Comparison of ENCODE assay signal across 8 mouse cellular contexts in the genomic region with DNA sequence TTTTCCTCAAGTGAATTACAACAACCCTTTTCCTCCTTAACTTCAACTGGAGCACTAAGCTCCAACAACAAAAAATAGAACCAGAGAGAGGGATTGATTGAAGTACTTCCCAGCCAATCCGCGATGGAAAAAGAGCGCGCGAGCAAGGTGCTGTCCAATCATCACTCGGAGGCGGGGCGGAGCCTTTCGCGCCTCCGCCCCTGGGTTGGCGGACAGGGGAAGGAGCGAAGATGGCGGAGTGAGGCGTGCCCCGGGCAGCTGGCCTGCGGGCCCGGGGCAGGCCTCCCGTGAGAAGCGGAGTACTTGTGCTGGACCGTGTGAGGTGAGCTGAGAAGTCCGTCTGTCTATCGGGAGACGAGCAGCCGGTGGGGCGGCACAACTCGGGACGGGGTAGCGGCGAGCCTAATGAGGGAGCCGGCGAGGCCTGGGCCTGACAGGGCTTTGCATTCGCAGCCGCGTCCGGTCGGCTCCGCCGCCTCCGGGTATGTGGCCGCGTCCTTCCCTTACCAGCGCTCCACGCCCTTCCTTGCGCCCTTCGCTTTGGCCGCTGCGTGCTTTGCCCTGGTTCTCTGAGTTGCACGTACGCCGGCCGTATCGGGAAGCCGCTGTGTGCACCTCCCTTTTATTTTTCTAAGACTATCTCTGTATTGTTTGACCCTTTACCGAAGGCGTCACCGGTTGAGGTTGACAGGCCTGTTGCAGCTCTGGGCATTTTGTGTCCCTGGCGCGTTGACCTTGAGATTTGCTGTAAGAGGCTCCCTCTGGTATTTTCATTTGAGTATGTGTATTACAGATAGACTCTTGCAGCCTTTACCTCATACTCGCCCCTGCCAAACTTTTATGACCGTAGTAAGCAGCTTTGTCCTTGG. TPM values are rescaled to one million over a fixed set of nuclear protein-coding genes. Genes with fewer than 3 reads are reported as not detected.
DNase-seq lines count a peak whose midpoint lies in the region; ATAC-seq and TF ChIP-seq lines count a peak whose summit lies in the region.

No protein-coding gene starts in this region.

- WGBS in cerebellum, adult 2 months: under 1% methylated on average over 60 of the region's 61 CpGs
- WGBS in forebrain, postnatal 0 days: 2% methylated on average over 61 of the region's 61 CpGs
- WGBS in lung, embryonic 15.5 days: under 1% methylated on average over 61 of the region's 61 CpGs

- no peak for TF ChIP-seq RAD21 in MEL (IDR thresholded peaks at IDR 0.05; ENCODE audit: low read depth, low read length)

- DNase-seq in MEL (ENCODE audit: low read depth, low spot score): peak; percentile 97
- peak; percentile 98 for DNase-seq in cerebellum, adult 2 months
- peak; percentile 99 for DNase-seq in forebrain, postnatal 0 days
- peak; percentile 99 for DNase-seq in heart, postnatal 4 days
- DNase-seq in layer of hippocampus, adult 8-10 months (ENCODE audit: low spot score in 2 of 2): peak; percentile 95 to 98
- peak; percentile 93 for DNase-seq in ovary, adult 18-20 months (ENCODE audit: low spot score)
- peak; percentile 97 for DNase-seq in thymus, postnatal 0 days (ENCODE audit: low spot score)

- H3K4me2 ChIP-seq in forebrain, postnatal 0 days (ENCODE audit: low read depth): peak overlapping the region; percentile 63
- H3K4me2 ChIP-seq in lung, embryonic 15.5 days: peak overlapping the region; percentile 64

- peaks cover 17 to 26% of the 10 kb centered on the region in 2 experiments for H3K36me3 ChIP-seq in MEL (ENCODE audit: control insufficient read depth in 1 of 2, insufficient read depth in 2 of 2, low read length in 2 of 2)
- H3K36me3 ChIP-seq in forebrain, postnatal 0 days (ENCODE audit: insufficient read depth): peaks cover 16% of the 10 kb centered on the region
- H3K36me3 ChIP-seq in lung, embryonic 15.5 days: peaks cover 20% of the 10 kb centered on the region

- peaks cover 19% of the 10 kb centered on the region for H3K79me2 ChIP-seq in MEL (ENCODE audit: control insufficient read depth, insufficient read depth, low read length, poor library complexity)

- no peaks in the 10 kb centered on the region for H3K9me3 ChIP-seq in MEL (replicated peaks; ENCODE audit: insufficient read depth, low read length)
- H3K9me3 ChIP-seq in forebrain, postnatal 0 days (ENCODE audit: low read length): no peaks in the 10 kb centered on the region
- H3K9me3 ChIP-seq in lung, embryonic 15.5 days: no peaks in the 10 kb centered on the region

- no peak for TF ChIP-seq CTCF in MEL (IDR thresholded peaks at IDR 0.05 in 2 of 3, conservative IDR thresholded peaks at IDR 0.05 in 1 of 3; ENCODE audit: control insufficient read depth in 1 of 3, insufficient read depth in 1 of 3, low read depth in 2 of 3, low read length in 3 of 3, poor library complexity in 1 of 3, severe bottlenecking in 1 of 3)
- no peak for TF ChIP-seq CTCF in cerebellum, adult 2 months (IDR thresholded peaks at IDR 0.05; ENCODE audit: borderline replicate concordance, insufficient read depth, low read depth, low read length)
- no peak for TF ChIP-seq CTCF in forebrain, postnatal 0 days (IDR thresholded peaks at IDR 0.05; ENCODE audit: low read depth)

- no peak for TF ChIP-seq EP300 in MEL (IDR thresholded peaks at IDR 0.05; ENCODE audit: low read depth in 1 of 2, low read length in 2 of 2)

- H3K27ac ChIP-seq in MEL (ENCODE audit: control insufficient read depth, low read depth, low read length): peak overlapping the region; percentile 74
- peak overlapping the region; percentile 96 for H3K27ac ChIP-seq in cerebellum, adult 2 months (ENCODE audit: insufficient read depth, low read length)
- H3K27ac ChIP-seq in forebrain, postnatal 0 days (ENCODE audit: low read depth, low read length): peak overlapping the region; percentile 75
- peak overlapping the region; percentile 83 for H3K27ac ChIP-seq in lung, embryonic 15.5 days

- H3K27me3 ChIP-seq in MEL (ENCODE audit: control insufficient read depth in 1 of 2, insufficient read depth in 2 of 2, low read length in 2 of 2): no peaks in the 10 kb centered on the region
- H3K27me3 ChIP-seq in cerebellum, adult 2 months (ENCODE audit: control insufficient read depth, insufficient read depth, low read length): no peaks in the 10 kb centered on the region
- H3K27me3 ChIP-seq in forebrain, postnatal 0 days (ENCODE audit: insufficient read depth, low read length): no peaks in the 10 kb centered on the region
- H3K27me3 ChIP-seq in lung, embryonic 15.5 days: no peaks in the 10 kb centered on the region

- peak; percentile 80 to 90 for TF ChIP-seq POLR2A in MEL (IDR thresholded peaks at IDR 0.05; ENCODE audit: control insufficient read depth in 1 of 2, insufficient read depth in 1 of 2, low read depth in 1 of 2, low read length in 2 of 2, poor library complexity in 1 of 2)
- peak; percentile 84; the same call in 1 of the 2 replicates for TF ChIP-seq POLR2A in cerebellum, adult 2 months (IDR thresholded peaks at IDR 0.05; ENCODE audit: borderline replicate concordance, insufficient read depth, low read length)

- peak overlapping the region; percentile 93 for H3K9ac ChIP-seq in MEL (ENCODE audit: control insufficient read depth, low read depth, low read length, poor library complexity, severe bottlenecking)
- peak overlapping the region; percentile 94 for H3K9ac ChIP-seq in forebrain, postnatal 0 days
- H3K9ac ChIP-seq in lung, embryonic 15.5 days: peak overlapping the region; percentile 75

- H3K4me1 ChIP-seq in MEL (ENCODE audit: control insufficient read depth in 1 of 2, insufficient read depth in 2 of 2, low read length in 2 of 2): peaks cover 7 to 12% of the 10 kb centered on the region in 2 experiments
- peaks cover 16% of the 10 kb centered on the region for H3K4me1 ChIP-seq in cerebellum, adult 2 months (ENCODE audit: control insufficient read depth, insufficient read depth, low read length)
- H3K4me1 ChIP-seq in forebrain, postnatal 0 days (ENCODE audit: insufficient read depth): peaks cover 11% of the 10 kb centered on the region
- H3K4me1 ChIP-seq in lung, embryonic 15.5 days: peaks cover 15% of the 10 kb centered on the region

- peak overlapping the region; percentile 95 to 96 for H3K4me3 ChIP-seq in MEL (ENCODE audit: control insufficient read depth in 1 of 2, insufficient read depth in 1 of 2, low read depth in 2 of 2, low read length in 2 of 2)
- H3K4me3 ChIP-seq in cerebellum, adult 2 months (replicated peaks; ENCODE audit: insufficient read depth, low read depth, low read length): peak overlapping the region; percentile 94
- peak overlapping the region; percentile 79 for H3K4me3 ChIP-seq in forebrain, postnatal 0 days (ENCODE audit: low read depth, low read length)
- peak overlapping the region; percentile 66 for H3K4me3 ChIP-seq in lung, embryonic 15.5 days

- ATAC-seq in forebrain, postnatal 0 days: peak; percentile 99
- ATAC-seq in lung, embryonic 15.5 days (ENCODE audit: borderline replicate concordance, extremely low read depth, low FRiP score, low TSS enrichment): peak; percentile 99

RNA-seq across cellular contexts. Expression of a gene that starts 23.8 kb away (rescaled TPM):
- 17.0 and 25.0 TPM in 2 replicates for total RNA-seq in MEL (2012; rRNA removed)
- 10 to 100 TPM in 1 of 2 experiments, not detected in 1; 28.2 TPM for polyA plus RNA-seq in MEL (2012; ENCODE audit: insufficient read depth in 1 of 2, insufficient read length in 2 of 2, low read depth in 1 of 2, low replicate concordance in 2 of 2, missing spikeins in 1 of 2)
- 0.32 and 0.39 TPM in 2 replicates for polyA plus RNA-seq in cerebellum, adult 2 months (2012; rRNA removed)
- 6.1 and 7.6 TPM in 2 replicates for total RNA-seq in forebrain, postnatal 0 days (2014; rRNA removed)
- 8.1 and 8.6 TPM in 2 replicates for polyA plus RNA-seq in forebrain, postnatal 0 days (2015; fragmentation: Nextera tagmentation; extraction: Ambion mirVana)
- 10 to 100 TPM; 23.4 to 27.3 TPM for total RNA-seq in heart, postnatal 4 days (2021)
- total RNA-seq in layer of hippocampus, adult 8-10 months (2022): under 1 TPM; 0.31 to 0.75 (median 0.65) TPM
- 81.9 and 85.9 TPM in 2 replicates for polyA plus RNA-seq in lung, embryonic 15.5 days (2015; fragmentation: Nextera tagmentation; extraction: Ambion mirVana)
- 121 and 134 TPM in 2 replicates for polyA plus RNA-seq in thymus, postnatal 0 days (2015; fragmentation: Nextera tagmentation; extraction: Ambion mirVana)

RNA-seq across cellular contexts. Expression of a gene that starts 23.9 kb away (rescaled TPM):
- 18.1 and 26.4 TPM in 2 replicates for total RNA-seq in MEL (2012; rRNA removed)
- 10 to 100 TPM in 1 of 2 experiments, not detected in 1; 29.6 TPM for polyA plus RNA-seq in MEL (2012; ENCODE audit: insufficient read depth in 1 of 2, insufficient read length in 2 of 2, low read depth in 1 of 2, low replicate concordance in 2 of 2, missing spikeins in 1 of 2)
- 0.39 and 0.41 TPM in 2 replicates for polyA plus RNA-seq in cerebellum, adult 2 months (2012; rRNA removed)
- total RNA-seq in forebrain, postnatal 0 days (2014; rRNA removed): 2.8 and 5.4 TPM in 2 replicates
- polyA plus RNA-seq in forebrain, postnatal 0 days (2015; fragmentation: Nextera tagmentation; extraction: Ambion mirVana): 3.1 and 4.5 TPM in 2 replicates
- total RNA-seq in heart, postnatal 4 days (2021): 10 to 100 TPM; 10.3 to 11.1 TPM
- 1 to 10 TPM in 1 of 4 experiments, under 1 TPM in 3; 0.33 to 1.2 (median 0.84) TPM for total RNA-seq in layer of hippocampus, adult 8-10 months (2022)
- polyA plus RNA-seq in lung, embryonic 15.5 days (2015; fragmentation: Nextera tagmentation; extraction: Ambion mirVana): 27.9 and 29.5 TPM in 2 replicates
- 28.9 and 33.1 TPM in 2 replicates for polyA plus RNA-seq in thymus, postnatal 0 days (2015; fragmentation: Nextera tagmentation; extraction: Ambion mirVana)

RNA-seq across cellular contexts. Expression of a gene that starts 46.9 kb away (rescaled TPM):
- 32.5 and 35.4 TPM in 2 replicates for total RNA-seq in MEL (2012; rRNA removed)
- polyA plus RNA-seq in MEL (2012; ENCODE audit: insufficient read depth in 1 of 2, insufficient read length in 2 of 2, low read depth in 1 of 2, low replicate concordance in 2 of 2, missing spikeins in 1 of 2): 10 to 100 TPM in 1 of 2 experiments, not detected in 1; 74.8 TPM
- polyA plus RNA-seq in cerebellum, adult 2 months (2012; rRNA removed): 126 and 142 TPM in 2 replicates
- total RNA-seq in forebrain, postnatal 0 days (2014; rRNA removed): 53.9 and 69.8 TPM in 2 replicates
- 52.3 and 58.9 TPM in 2 replicates for polyA plus RNA-seq in forebrain, postnatal 0 days (2015; fragmentation: Nextera tagmentation; extraction: Ambion mirVana)
- total RNA-seq in heart, postnatal 4 days (2021): 10 to 100 TPM; 77.5 to 84.8 TPM
- total RNA-seq in layer of hippocampus, adult 8-10 months (2022): 100 to 1,000 TPM; 148 to 177 (median 173) TPM
- 61.1 and 62.2 TPM in 2 replicates for polyA plus RNA-seq in lung, embryonic 15.5 days (2015; fragmentation: Nextera tagmentation; extraction: Ambion mirVana)
- polyA plus RNA-seq in thymus, postnatal 0 days (2015; fragmentation: Nextera tagmentation; extraction: Ambion mirVana): 71.1 and 72.1 TPM in 2 replicates

RNA-seq across cellular contexts. Expression of a gene that starts 46.9 kb away (rescaled TPM):
- total RNA-seq in MEL (2012; rRNA removed): 0.27 and 0.29 TPM in 2 replicates
- polyA plus RNA-seq in MEL (2012; ENCODE audit: insufficient read depth in 1 of 2, insufficient read length in 2 of 2, low read depth in 1 of 2, low replicate concordance in 2 of 2, missing spikeins in 1 of 2): under 1 TPM in 1 of 2 experiments, not detected in 1; 0.88 TPM
- 0.90 and 1.2 TPM in 2 replicates for polyA plus RNA-seq in cerebellum, adult 2 months (2012; rRNA removed)
- 0.77 and 0.81 TPM in 2 replicates for total RNA-seq in forebrain, postnatal 0 days (2014; rRNA removed)
- polyA plus RNA-seq in forebrain, postnatal 0 days (2015; fragmentation: Nextera tagmentation; extraction: Ambion mirVana): 0.42 and 0.73 TPM in 2 replicates
- total RNA-seq in heart, postnatal 4 days (2021): under 1 TPM; 0.23 to 0.24 TPM
- under 1 TPM; 0.74 to 0.89 (median 0.75) TPM for total RNA-seq in layer of hippocampus, adult 8-10 months (2022)
- polyA plus RNA-seq in lung, embryonic 15.5 days (2015; fragmentation: Nextera tagmentation; extraction: Ambion mirVana): 0.21 and 0.60 TPM in 2 replicates
- polyA plus RNA-seq in thymus, postnatal 0 days (2015; fragmentation: Nextera tagmentation; extraction: Ambion mirVana): 0.06 and 0.09 TPM in 2 replicates

Comparison
In these comparisons a context has a peak if more than half of its experiments do, and no peak if none do; other contexts are left out.
1. Peak in every context shown above with its lines: DNase-seq, ATAC-seq, H3K4me3 ChIP-seq and H3K27ac ChIP-seq.